Mouse (Mus musculus) forebrain, embryonic 12.5 days (tissue): ENCODE measurements around the gene Dtnbp1. TPM values are rescaled to one million over a fixed set of nuclear protein-coding genes. Genes with fewer than 3 reads are reported as not detected.

Experiments used
- ATAC-seq: fragments of 200-750 bp; cut with Nextera tagmentation; 2 replicates; pipeline ENCODE4 v1.8.0; 2017; ENCODE audit warnings: moderate TSS enrichment; ENCODE audit not compliant: low FRiP score
- H3K27ac ChIP-seq: fragments of 300-500 bp; sonication (generic); 2 replicates; pipeline ENCODE4 v1.5.1; 2016; ENCODE audit warnings: mild to moderate bottlenecking
- H3K27me3 ChIP-seq: fragments of 300-500 bp; sonication (generic); 2 replicates; pipeline ENCODE4 v1.6.1; 2016; ENCODE audit warnings: mild to moderate bottlenecking
- H3K36me3 ChIP-seq: fragments of 300-500 bp; sonication (generic); replicated peaks from 2 replicates; pipeline ENCODE4 v1.6.1; 2016; ENCODE audit warnings: mild to moderate bottlenecking
- H3K4me1 ChIP-seq: fragments of 300-500 bp; sonication (generic); 2 replicates; pipeline ENCODE4 v1.6.1; 2016
- H3K4me2 ChIP-seq: fragments of 300-500 bp; sonication (generic); 2 replicates; pipeline ENCODE4 v1.6.1; 2016; ENCODE audit warnings: mild to moderate bottlenecking, moderate library complexity
- H3K4me3 ChIP-seq: fragments of 300-500 bp; sonication (generic); replicated peaks from 2 replicates; pipeline ENCODE4 v1.5.1; 2016; ENCODE audit warnings: mild to moderate bottlenecking
- H3K9ac ChIP-seq: fragments of 300-500 bp; sonication (generic); 2 replicates; pipeline ENCODE4 v1.6.1; 2016; ENCODE audit warnings: mild to moderate bottlenecking
- H3K9me3 ChIP-seq: fragments of 300-500 bp; sonication (generic); 2 replicates; pipeline ENCODE4 v1.6.1; 2016
- WGBS: fragments of 180-500 bp; shearing (Covaris S2); methylation state at CpG from one replicate; pipeline ENCODE4 v1.1.7; 2016; 5-methylcytosine and 5-hydroxymethylcytosine counted together
- polyA plus RNA-seq: library from polyadenylated mRNA; unstranded; fragments of >200 nt; fragmentation: Nextera tagmentation; extraction: Ambion mirVana; gene quantifications from 2 replicates; pipeline ENCODE4 v1.2.1, GENCODE M21; 2016

Gene Dtnbp1
- polyA plus RNA-seq, 1 experiment from 2014 or later: 86.7 TPM

GRCm38 (mm10) chr13:44876799-44877198 is 125.1 kb downstream of the Dtnbp1 start:
- ATAC-seq: no peak
- H3K4me3 ChIP-seq: no peak overlapping the region
- H3K27ac ChIP-seq: no peak overlapping the region
- 43% methylated on average over 2 of the region's 2 CpGs for WGBS
- H3K9me3 ChIP-seq: no peaks in the 10 kb centered on the region
- H3K4me2 ChIP-seq: no peak overlapping the region
- no peak overlapping the region for H3K9ac ChIP-seq
- peaks cover 10% of the 10 kb centered on the region; the same call in 1 of the 2 replicates for H3K36me3 ChIP-seq
- no peaks in the 10 kb centered on the region for H3K27me3 ChIP-seq
- H3K4me1 ChIP-seq: peaks cover 42% of the 10 kb centered on the region

Other genes with a start within 250 kb of the Dtnbp1 start
- gene Gm9817, start 76.5 kb upstream of the Dtnbp1 start, polyA plus RNA-seq: not detected in 2 replicates